Mouse (Mus musculus) heart, adult 18-20 months (tissue): ENCODE measurements around the gene Hsd17b6. TPM values are rescaled to one million over a fixed set of nuclear protein-coding genes. Genes with fewer than 3 reads are reported as not detected.
"Not testable (repeated sequence)": the region's sequence is repeated elsewhere in the genome, so short reads cannot be mapped to it uniquely, and the experiment has no call there.

Experiments
- DNase-seq, 2 experiments: peaks; one replicate each; pipeline ENCODE4 v3.0.0; 2021 to 2022; ENCODE audit warnings: mixed read lengths in 1 of 2
- long read RNA-seq, 2 experiments: library from polyadenylated mRNA; stranded (forward); transcript quantifications; one replicate each; pipeline ENCODE4 v2.0.0; 2021
- total RNA-seq, 2 experiments: library from RNA; stranded (reverse); gene quantifications; 2 replicates each; pipeline ENCODE4 v1.2.3; 2021

The Hsd17b6 gene
- total RNA-seq, result not detected
- long read RNA-seq, experiment 1, result 0 reads
- long read RNA-seq, experiment 2, result 0 reads

- DNase-seq, result no peak
Observed at GRCm38 (mm10) chr10:128007446-128007845, at the start of gene Hsd17b6. TSS of gene Hsd17b6 (minus strand) at chr10:128007611.

- DNase-seq, result no peak
Observed at GRCm38 (mm10) chr10:128053001-128053400, 45.6 kb upstream of the Hsd17b6 start.

- DNase-seq, result not testable (repeated sequence)
Observed at GRCm38 (mm10) chr10:128052136-128052535, 44.7 kb upstream of the Hsd17b6 start.

GRCm38 (mm10) chr10:128051589-128051988 is 44.2 kb upstream of the Hsd17b6 start:
- no peak for DNase-seq

- DNase-seq, result no peak
Observed at GRCm38 (mm10) chr10:128050355-128050754, 42.9 kb upstream of the Hsd17b6 start.

- no peak for DNase-seq
Observed at GRCm38 (mm10) chr10:128049741-128050140, 42.3 kb upstream of the Hsd17b6 start.

- no peak for DNase-seq
Observed at GRCm38 (mm10) chr10:128048157-128048556, 40.7 kb upstream of the Hsd17b6 start.

- no peak for DNase-seq
Observed at GRCm38 (mm10) chr10:128043041-128043835, 35.8 kb upstream of the Hsd17b6 start.

GRCm38 (mm10) chr10:128042466-128042865 is 35.1 kb upstream of the Hsd17b6 start:
- no peak for DNase-seq

- no peak for DNase-seq
Observed at GRCm38 (mm10) chr10:128041636-128042035, 34.2 kb upstream of the Hsd17b6 start.

GRCm38 (mm10) chr10:128040293-128040692 is 32.9 kb upstream of the Hsd17b6 start:
- no peak for DNase-seq

GRCm38 (mm10) chr10:128039858-128040257 is 32.4 kb upstream of the Hsd17b6 start:
- no peak for DNase-seq

GRCm38 (mm10) chr10:128039167-128039566 is 31.8 kb upstream of the Hsd17b6 start:
- peak in 1 of 2 experiments; percentile 40 for DNase-seq

GRCm38 (mm10) chr10:128037921-128038320 is 30.5 kb upstream of the Hsd17b6 start:
- DNase-seq, result no peak

- DNase-seq, result peak; percentile 81 to 84
Observed at GRCm38 (mm10) chr10:128036746-128037425, 29.5 kb upstream of the Hsd17b6 start.

GRCm38 (mm10) chr10:128030860-128031259 is 23.4 kb upstream of the Hsd17b6 start:
- no peak for DNase-seq

GRCm38 (mm10) chr10:128029931-128030330 is 22.5 kb upstream of the Hsd17b6 start:
- DNase-seq, result no peak

GRCm38 (mm10) chr10:128023496-128023895 is 16.1 kb upstream of the Hsd17b6 start:
- no peak for DNase-seq

GRCm38 (mm10) chr10:128022196-128022595 is 14.8 kb upstream of the Hsd17b6 start:
- no peak for DNase-seq

- DNase-seq, result peak; percentile 82 to 89
Observed at GRCm38 (mm10) chr10:128015068-128015934, 7.9 kb upstream of the Hsd17b6 start, which contains the start of gene Prim1. TSS of gene Prim1 (plus strand) at chr10:128015168.

GRCm38 (mm10) chr10:128009735-128010134 is 2.3 kb upstream of the Hsd17b6 start:
- DNase-seq, result no peak

GRCm38 (mm10) chr10:128008207-128008889 is 937 bp upstream of the Hsd17b6 start:
- DNase-seq, result peak; percentile 72 to 91
